Mouse (Mus musculus) cerebellum, adult 2 months (tissue): ENCODE results near the gene Hdhd3.

Source experiments
- CTCF ChIP-seq: fragments of 200-500 bp; IDR thresholded peaks from 2 replicates; pipeline ENCODE4 v1.5.1; 2011; ENCODE audit warnings: low read depth, mild to moderate bottlenecking, control low read depth, low read length, moderate library complexity, borderline replicate concordance; ENCODE audit not compliant: insufficient read depth
- POLR2A ChIP-seq: fragments of 200-500 bp; IDR thresholded peaks from 2 replicates; pipeline ENCODE4 v1.6.1; 2011; ENCODE audit warnings: low read length, control low read depth, borderline replicate concordance; ENCODE audit not compliant: insufficient read depth

- no peak for TF ChIP-seq POLR2A
- no peak for TF ChIP-seq CTCF
Measured at GRCm38 (mm10) chr4:62503374-62503970, at the start of gene Hdhd3.
